Mouse (Mus musculus) midbrain, embryonic 12.5 days (tissue): Measurements from ENCODE around the gene Mageb18. TPM values are rescaled to one million over a fixed set of nuclear protein-coding genes. Genes with fewer than 3 reads are reported as not detected.
"Not testable (repeated sequence)": the region's sequence is repeated elsewhere in the genome, so short reads cannot be mapped to it uniquely, and the experiment has no call there.

Source experiments
- ATAC-seq: fragments of 200-750 bp; cut with Nextera tagmentation; 2 replicates; pipeline ENCODE4 v1.8.0; 2017; ENCODE audit warnings: low read depth, moderate TSS enrichment, moderate library complexity; ENCODE audit not compliant: low FRiP score
- H3K27ac ChIP-seq: fragments of 300-500 bp; sonication (generic); replicated peaks from 2 replicates; pipeline ENCODE4 v1.5.1; 2016; ENCODE audit warnings: mild to moderate bottlenecking
- H3K27me3 ChIP-seq: fragments of 300-500 bp; sonication (generic); 2 replicates; pipeline ENCODE4 v1.6.1; 2016; ENCODE audit warnings: mild to moderate bottlenecking
- H3K36me3 ChIP-seq: fragments of 300-500 bp; sonication (generic); 2 replicates; pipeline ENCODE4 v1.6.1; 2016
- H3K4me1 ChIP-seq: fragments of 300-500 bp; sonication (generic); 2 replicates; pipeline ENCODE4 v1.6.1; 2016
- H3K4me2 ChIP-seq: fragments of 300-500 bp; sonication (generic); replicated peaks from 2 replicates; pipeline ENCODE4 v1.6.1; 2016; ENCODE audit warnings: mild to moderate bottlenecking, moderate library complexity
- H3K4me3 ChIP-seq: fragments of 300-500 bp; sonication (generic); 2 replicates; pipeline ENCODE4 v1.5.1; 2016; ENCODE audit warnings: mild to moderate bottlenecking
- H3K9ac ChIP-seq: fragments of 300-500 bp; sonication (generic); replicated peaks from 2 replicates; pipeline ENCODE4 v1.6.1; 2016; ENCODE audit warnings: mild to moderate bottlenecking, moderate library complexity
- H3K9me3 ChIP-seq: fragments of 300-500 bp; sonication (generic); 2 replicates; pipeline ENCODE4 v1.6.1; 2016; ENCODE audit warnings: mild to moderate bottlenecking
- WGBS: fragments of 180-500 bp; shearing (Covaris S2); methylation state at CpG from one replicate; pipeline ENCODE4 v1.1.7; 2016; 5-methylcytosine and 5-hydroxymethylcytosine counted together
- polyA plus RNA-seq: library from polyadenylated mRNA; unstranded; fragments of >200 nt; fragmentation: Nextera tagmentation; extraction: Ambion mirVana; gene quantifications from 2 replicates; pipeline ENCODE4 v1.2.1, GENCODE M21; 2016

Gene Mageb18
- not detected in 2 replicates for polyA plus RNA-seq

DNA sequence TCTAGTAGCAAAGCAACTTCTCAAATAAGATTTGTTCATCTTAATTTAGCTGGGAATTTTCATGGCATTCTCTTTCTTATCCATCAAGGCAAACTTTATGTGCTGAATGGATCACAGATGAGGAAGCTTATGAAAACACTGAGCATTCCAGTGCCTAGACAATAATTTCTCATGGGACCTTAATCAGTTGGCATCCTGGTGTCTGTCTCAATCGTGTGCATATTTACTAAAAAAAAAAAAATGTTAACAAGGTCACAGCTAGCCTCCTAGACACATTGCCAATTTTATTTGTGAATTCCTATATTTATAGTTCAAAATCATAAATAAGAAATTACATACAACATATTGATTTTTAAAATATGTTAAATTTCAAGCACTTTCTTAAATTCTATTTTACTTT is at the start of gene Mageb18:
Mageb18 (minus strand) TSS at position 101 of the 400 bp plus-strand sequence.
- no peak for ATAC-seq
- no peak within 1 kb of the TSS for H3K4me2 ChIP-seq
- H3K27me3 ChIP-seq: no peaks in the 10 kb centered on the region
- no peaks in the 10 kb centered on the region for H3K9me3 ChIP-seq
- H3K4me3 ChIP-seq: no peak within 1 kb of the TSS
- H3K27ac ChIP-seq: no peak within 1 kb of the TSS
- WGBS: 68% methylated on average over 1 of the region's 1 CpGs
- no peak within 1 kb of the TSS for H3K9ac ChIP-seq
- no peaks in the 10 kb centered on the region for H3K36me3 ChIP-seq
- no peaks in the 10 kb centered on the region for H3K4me1 ChIP-seq

DNA sequence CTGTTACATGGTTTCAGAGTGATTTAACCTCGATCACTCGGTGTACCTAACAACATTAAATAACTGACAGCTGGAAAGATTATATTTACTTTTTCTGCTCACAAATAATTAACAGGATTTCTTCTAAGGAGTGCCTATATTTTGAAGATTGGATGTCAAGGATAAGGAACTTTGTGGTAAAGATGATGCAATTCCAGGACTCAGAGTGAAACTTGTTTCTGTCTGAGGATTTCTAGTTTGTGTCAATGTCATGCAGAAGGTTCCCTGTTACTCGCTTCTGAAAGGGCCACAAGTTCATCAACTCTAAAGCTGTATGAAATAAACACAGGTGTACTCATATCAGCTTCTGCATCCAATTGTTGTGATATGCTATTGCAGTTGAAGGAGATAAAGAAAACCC is 13.4 kb upstream of the Mageb18 start:
- no peak overlapping the region for H3K4me2 ChIP-seq
- H3K4me1 ChIP-seq: no peaks in the 10 kb centered on the region
- 88% methylated on average over 3 of the region's 3 CpGs for WGBS
- H3K27me3 ChIP-seq: no peaks in the 10 kb centered on the region
- H3K9ac ChIP-seq: no peak overlapping the region
- H3K9me3 ChIP-seq: no peaks in the 10 kb centered on the region
- H3K27ac ChIP-seq: no peak overlapping the region
- no peak for ATAC-seq
- H3K36me3 ChIP-seq: no peaks in the 10 kb centered on the region
- no peak overlapping the region for H3K4me3 ChIP-seq

DNA sequence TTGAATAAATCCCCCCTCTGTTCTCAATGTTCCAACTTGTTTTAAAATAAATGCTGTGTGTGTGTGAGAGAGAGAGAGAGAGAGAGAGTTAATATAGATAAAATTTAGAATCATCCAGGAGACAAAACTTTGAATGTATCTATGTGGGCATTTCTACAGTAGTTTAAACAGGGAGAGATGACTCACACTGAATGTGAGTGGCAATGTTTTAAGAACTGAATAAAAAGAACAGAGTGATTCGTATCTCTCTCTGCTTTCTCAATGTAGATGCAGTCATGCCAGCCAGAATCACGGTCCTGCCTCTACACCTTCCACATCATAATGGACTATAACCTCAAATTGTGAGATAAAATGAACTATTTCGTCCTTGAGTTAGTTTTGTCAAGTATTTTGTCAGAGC is 11.1 kb upstream of the Mageb18 start:
- no peak overlapping the region for H3K4me3 ChIP-seq
- no peaks in the 10 kb centered on the region for H3K4me1 ChIP-seq
- H3K27ac ChIP-seq: no peak overlapping the region
- no peaks in the 10 kb centered on the region for H3K36me3 ChIP-seq
- no peak for ATAC-seq
- H3K9ac ChIP-seq: no peak overlapping the region
- no peak overlapping the region for H3K4me2 ChIP-seq
- WGBS: 77% methylated on average over 3 of the region's 3 CpGs
- H3K9me3 ChIP-seq: no peaks in the 10 kb centered on the region
- H3K27me3 ChIP-seq: no peaks in the 10 kb centered on the region

DNA sequence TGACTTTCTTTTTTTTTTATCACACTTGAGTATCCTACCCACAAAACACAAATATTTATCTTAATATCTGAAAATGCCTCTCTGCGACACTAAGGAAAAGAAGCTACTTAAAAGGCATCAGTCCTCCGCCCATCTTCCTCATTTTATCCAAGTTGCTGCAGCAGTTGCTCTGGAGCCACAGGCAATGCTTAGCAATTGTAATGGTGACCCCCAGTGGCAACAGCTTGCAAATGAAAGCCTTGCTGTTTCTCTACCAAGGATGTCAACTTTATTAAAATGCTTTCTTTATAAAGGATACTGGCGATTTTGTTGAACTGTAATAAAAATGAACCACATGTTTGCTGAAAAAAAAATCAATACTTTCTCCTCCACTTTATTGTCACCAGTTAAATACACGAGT is 2.0 kb downstream of the Mageb18 start:
- Histone ChIP-seq H3K27ac (no peak overlapping the region), H3K4me1 (no peaks in the 10 kb centered on the region), H3K9ac (no peak overlapping the region), H3K4me2 (no peak overlapping the region), H3K27me3 (no peaks in the 10 kb centered on the region), H3K36me3 (no peaks in the 10 kb centered on the region), H3K9me3 (no peaks in the 10 kb centered on the region), H3K4me3 (no peak overlapping the region)
- ATAC-seq: no peak
- whole genome bisulfite sequencing: 51% methylated on average over 4 of the region's 4 CpGs

DNA sequence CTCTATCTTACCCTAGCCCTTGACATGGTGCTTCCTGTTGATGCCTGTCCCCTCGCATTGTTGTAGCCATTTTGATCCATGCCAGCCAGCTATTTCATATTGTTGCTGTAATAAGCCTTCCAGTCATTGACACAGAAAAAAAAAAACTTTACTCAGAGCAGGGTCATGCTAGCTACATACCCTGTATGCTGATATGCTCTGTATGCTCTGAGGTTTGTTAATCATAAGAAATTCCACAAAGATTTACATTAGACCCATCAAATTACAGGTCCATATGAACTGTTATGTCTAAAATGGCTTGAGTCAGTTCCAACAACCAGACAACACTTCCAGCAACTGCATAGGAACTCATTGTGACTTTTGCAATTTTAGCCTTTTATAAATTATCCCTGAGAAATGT is 71.5 kb downstream of the Mageb18 start:
- no peak for ATAC-seq
- no peak overlapping the region for H3K4me3 ChIP-seq
- H3K27ac ChIP-seq: no peak overlapping the region
- H3K4me2 ChIP-seq: no peak overlapping the region
- H3K9ac ChIP-seq: no peak overlapping the region
- WGBS: 83% methylated on average over 1 of the region's 1 CpGs
- no peaks in the 10 kb centered on the region for H3K27me3 ChIP-seq
- no peaks in the 10 kb centered on the region for H3K4me1 ChIP-seq
- no peaks in the 10 kb centered on the region for H3K36me3 ChIP-seq
- no peaks in the 10 kb centered on the region for H3K9me3 ChIP-seq

DNA sequence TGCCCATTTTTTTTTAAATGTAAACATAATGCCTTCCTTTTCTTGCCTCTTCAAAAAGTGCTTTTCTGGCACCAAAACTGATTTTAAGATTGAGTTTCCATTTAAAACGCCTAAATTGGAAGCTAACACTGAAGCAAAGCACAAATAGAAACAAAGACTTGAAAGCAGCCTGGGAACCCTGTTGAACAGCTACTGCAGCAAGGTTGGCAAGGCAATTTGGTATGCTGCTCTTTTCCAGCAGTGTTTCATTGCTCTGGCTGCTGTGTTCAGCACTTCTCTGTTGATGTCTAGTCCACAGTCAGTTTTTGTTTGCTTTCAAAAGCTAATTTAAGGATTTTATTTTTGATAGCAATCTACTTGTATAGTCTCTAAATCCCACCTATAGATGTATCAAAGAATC is 101.1 kb downstream of the Mageb18 start:
- Histone ChIP-seq H3K27ac (no peak overlapping the region), H3K9me3 (no peaks in the 10 kb centered on the region), H3K4me1 (no peaks in the 10 kb centered on the region), H3K9ac (no peak overlapping the region), H3K4me2 (no peak overlapping the region), H3K27me3 (no peaks in the 10 kb centered on the region), H3K4me3 (no peak overlapping the region), H3K36me3 (no peaks in the 10 kb centered on the region)
- WGBS: 56% methylated on average over 1 of the region's 1 CpGs
- ATAC-seq: no peak

DNA sequence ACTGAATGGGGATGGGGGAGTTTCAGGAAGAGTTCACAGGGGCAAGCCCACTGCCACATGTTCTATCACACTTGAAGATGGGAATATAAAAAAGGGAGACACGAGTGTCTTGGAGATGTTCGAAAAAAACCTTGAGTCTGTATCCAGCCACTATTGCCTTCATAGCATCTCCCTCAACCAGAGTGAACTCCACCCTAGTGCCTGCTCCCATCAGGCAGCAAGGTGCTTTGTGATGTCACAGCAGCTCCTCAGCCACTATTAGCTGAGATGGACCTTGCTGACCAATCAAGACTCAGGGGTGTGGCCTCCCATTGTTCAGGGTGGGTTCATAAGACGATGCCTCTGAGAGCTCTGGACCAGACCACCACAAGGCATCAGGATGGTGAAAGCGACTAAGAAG is 109.7 kb downstream of the Mageb18 start, which contains the start of gene Gm5941:
Gm5941 (plus strand) TSS at position 301 of the 400 bp plus-strand sequence.
- not testable (repeated sequence) for H3K9me3 ChIP-seq, H3K4me2 ChIP-seq, H3K4me1 ChIP-seq, ATAC-seq, H3K4me3 ChIP-seq, H3K9ac ChIP-seq, H3K36me3 ChIP-seq, H3K27me3 ChIP-seq, H3K27ac ChIP-seq
- WGBS: 91% methylated on average over 4 of the region's 4 CpGs

DNA sequence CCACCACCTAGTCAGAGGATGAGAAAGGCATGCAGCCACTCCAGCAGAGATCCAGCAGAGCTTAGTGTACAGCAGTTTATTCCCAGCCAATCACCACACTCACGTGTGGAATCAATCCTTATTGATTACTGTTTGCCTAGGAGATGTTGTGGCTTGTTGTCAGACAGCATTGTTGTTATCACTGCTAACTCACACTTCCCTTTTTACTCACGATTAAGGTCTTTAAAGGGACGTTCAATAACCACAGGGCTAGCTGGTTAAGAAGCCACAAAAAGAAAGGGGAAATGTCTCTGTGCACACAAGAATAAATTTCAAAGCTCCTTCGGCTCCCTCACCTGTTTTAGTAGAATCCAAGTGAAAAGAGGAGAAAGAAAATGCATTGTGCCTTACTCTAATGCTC is 134.6 kb downstream of the Mageb18 start:
- Histone ChIP-seq H3K36me3 (no peaks in the 10 kb centered on the region), H3K4me1 (no peaks in the 10 kb centered on the region), H3K9ac (no peak overlapping the region), H3K9me3 (no peaks in the 10 kb centered on the region), H3K27ac (no peak overlapping the region), H3K4me2 (no peak overlapping the region), H3K27me3 (no peaks in the 10 kb centered on the region), H3K4me3 (no peak overlapping the region)
- 60% methylated on average over 4 of the region's 4 CpGs for WGBS
- no peak for ATAC-seq

DNA sequence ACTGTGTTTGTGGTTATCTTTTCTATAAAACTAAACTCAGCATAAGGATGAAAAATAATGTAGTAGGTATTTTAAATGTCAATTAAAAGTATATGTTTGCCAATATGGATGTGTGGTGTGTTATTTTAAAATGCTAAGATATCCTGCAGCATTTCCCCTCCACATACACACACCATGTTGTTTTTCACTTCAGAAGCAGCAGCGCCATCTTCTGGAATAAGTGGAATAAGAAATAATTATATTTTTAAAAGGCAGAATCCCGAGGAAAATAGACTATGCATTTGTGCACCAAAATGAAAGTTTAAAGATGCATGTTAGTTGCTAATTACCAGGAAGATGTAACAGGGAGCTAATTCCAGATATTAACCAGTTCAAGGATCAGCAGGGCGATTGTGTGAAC is 138.9 kb downstream of the Mageb18 start:
- H3K4me3 ChIP-seq: no peak overlapping the region
- no peak for ATAC-seq
- no peak overlapping the region for H3K4me2 ChIP-seq
- no peak overlapping the region for H3K27ac ChIP-seq
- no peaks in the 10 kb centered on the region for H3K9me3 ChIP-seq
- no peak overlapping the region for H3K9ac ChIP-seq
- H3K36me3 ChIP-seq: no peaks in the 10 kb centered on the region
- 35% methylated on average over 3 of the region's 3 CpGs for WGBS
- H3K27me3 ChIP-seq: no peaks in the 10 kb centered on the region
- H3K4me1 ChIP-seq: no peaks in the 10 kb centered on the region

DNA sequence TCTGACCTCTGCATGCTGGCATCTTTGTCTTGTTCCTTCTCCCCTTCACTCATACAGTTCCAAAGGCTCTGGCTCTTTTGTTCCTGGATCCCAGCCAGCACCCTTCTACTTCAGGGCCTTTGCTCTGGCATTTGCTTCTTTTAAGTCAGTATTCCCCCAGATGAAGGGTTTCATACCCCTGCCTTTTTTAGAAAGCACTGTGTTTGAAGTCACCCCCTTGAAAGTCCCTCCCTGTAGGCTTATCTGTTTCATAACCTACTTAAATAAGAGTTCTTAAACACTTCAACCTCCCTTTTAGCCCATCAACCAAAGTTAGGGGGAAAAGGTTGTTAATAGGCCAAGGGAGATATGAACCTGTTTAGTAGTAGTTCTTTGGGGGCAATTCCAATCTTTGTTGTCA is 212.0 kb downstream of the Mageb18 start:
- Histone ChIP-seq H3K4me1 (no peaks in the 10 kb centered on the region), H3K4me2 (no peak overlapping the region), H3K4me3 (no peak overlapping the region), H3K27ac (no peak overlapping the region), H3K27me3 (no peaks in the 10 kb centered on the region), H3K9me3 (no peaks in the 10 kb centered on the region), H3K36me3 (no peaks in the 10 kb centered on the region), H3K9ac (no peak overlapping the region)
- ATAC-seq: no peak

DNA sequence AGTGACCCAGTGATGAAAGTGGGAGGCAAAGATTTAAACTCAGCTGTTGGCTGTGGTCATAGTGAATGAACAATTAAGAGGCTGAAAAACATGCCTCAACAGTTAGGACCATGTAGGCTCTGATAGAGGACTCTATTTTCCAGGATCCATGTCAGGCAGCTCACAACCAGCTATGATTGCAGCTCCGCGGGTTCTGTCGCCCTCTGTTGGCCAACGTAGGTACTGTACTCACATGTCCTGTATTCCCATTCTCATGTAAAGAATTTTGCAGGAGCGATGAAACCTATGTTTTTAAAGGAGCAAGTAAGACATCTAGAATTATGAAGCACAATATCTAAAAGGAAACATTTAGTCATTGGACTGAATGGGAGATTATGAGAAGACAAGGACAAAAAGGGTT is 256.4 kb downstream of the Mageb18 start:
- H3K4me2 ChIP-seq: no peak overlapping the region
- H3K9ac ChIP-seq: no peak overlapping the region
- no peak overlapping the region for H3K27ac ChIP-seq
- no peaks in the 10 kb centered on the region for H3K9me3 ChIP-seq
- ATAC-seq: no peak
- H3K27me3 ChIP-seq: no peaks in the 10 kb centered on the region
- no peak overlapping the region for H3K4me3 ChIP-seq
- H3K4me1 ChIP-seq: no peaks in the 10 kb centered on the region
- WGBS: 14% methylated on average over 5 of the region's 5 CpGs
- no peaks in the 10 kb centered on the region for H3K36me3 ChIP-seq

DNA sequence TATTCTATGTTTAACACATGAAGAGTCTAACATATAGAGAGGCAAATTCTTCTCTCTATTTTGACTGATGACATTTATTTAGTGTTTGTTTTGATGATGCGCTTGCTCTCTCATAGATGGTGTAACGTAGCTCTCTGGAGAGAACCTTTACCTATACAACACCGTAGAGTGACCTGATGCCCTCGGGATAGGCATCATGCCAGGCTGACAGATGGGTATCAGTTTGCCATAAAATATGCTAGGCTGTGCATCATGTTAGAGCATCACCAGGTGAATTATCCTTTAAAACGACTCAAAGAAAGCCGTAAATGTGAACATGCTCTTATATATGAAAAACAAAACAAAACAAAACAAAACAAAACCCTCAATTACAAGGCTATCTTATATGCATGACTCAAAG is 258.5 kb downstream of the Mageb18 start:
- ATAC-seq: no peak
- 88% methylated on average over 6 of the region's 6 CpGs for WGBS
- Histone ChIP-seq H3K9ac (no peak overlapping the region), H3K36me3 (no peaks in the 10 kb centered on the region), H3K4me3 (no peak overlapping the region), H3K9me3 (no peaks in the 10 kb centered on the region), H3K27me3 (no peaks in the 10 kb centered on the region), H3K4me1 (no peaks in the 10 kb centered on the region), H3K4me2 (no peak overlapping the region), H3K27ac (no peak overlapping the region)

DNA sequence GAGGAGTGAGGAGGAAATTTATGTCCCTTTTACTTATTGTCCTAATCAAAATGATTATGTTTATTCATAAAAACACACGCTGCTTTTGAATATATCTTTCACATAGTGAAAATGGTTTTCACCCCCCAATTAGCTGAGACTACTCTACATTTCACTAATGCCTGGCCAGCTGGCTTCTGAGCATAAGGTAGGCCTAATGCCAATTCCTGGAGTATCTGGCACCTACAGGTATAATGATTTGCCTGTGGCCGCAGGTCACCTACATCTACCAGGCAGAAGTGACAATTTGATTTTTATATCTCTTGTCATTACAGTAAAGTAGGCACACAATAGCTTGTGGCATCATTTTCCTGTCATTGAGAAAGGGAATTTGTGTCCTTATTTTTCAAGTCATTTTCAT is 259.8 kb downstream of the Mageb18 start:
- Histone ChIP-seq H3K4me1 (no peaks in the 10 kb centered on the region), H3K36me3 (no peaks in the 10 kb centered on the region), H3K27ac (no peak overlapping the region), H3K4me2 (no peak overlapping the region), H3K4me3 (no peak overlapping the region), H3K9ac (no peak overlapping the region), H3K27me3 (no peaks in the 10 kb centered on the region), H3K9me3 (no peaks in the 10 kb centered on the region)
- ATAC-seq: no peak
- 87% methylated on average over 2 of the region's 2 CpGs for WGBS
